Mouse (Mus musculus) forebrain, postnatal 0 days (tissue): Measurements from ENCODE around the gene Abcb10. TPM values are rescaled to one million over a fixed set of nuclear protein-coding genes. Genes with fewer than 3 reads are reported as not detected.

ENCODE experiments used
- ATAC-seq: fragments of 200-750 bp; cut with Nextera tagmentation; 2 replicates; pipeline ENCODE4 v1.8.0; 2017; ENCODE audit warnings: mild to moderate bottlenecking, moderate library complexity
- DNase-seq: peaks from one replicate; pipeline ENCODE4 v3.0.0-alpha.2; 2015
- H3K27ac ChIP-seq: fragments of 300-500 bp; sonication (generic); 2 replicates; pipeline ENCODE4 v1.5.1; 2014; ENCODE audit warnings: low read depth, mild to moderate bottlenecking, antibody characterized with exemption, low read length, moderate library complexity, mixed read lengths
- H3K27me3 ChIP-seq: fragments of 300-500 bp; sonication (generic); 2 replicates; pipeline ENCODE4 v1.6.1; 2014; ENCODE audit warnings: mild to moderate bottlenecking, low read length, mixed read lengths; ENCODE audit not compliant: insufficient read depth
- H3K36me3 ChIP-seq: fragments of 300-500 bp; sonication (generic); 2 replicates; pipeline ENCODE4 v1.6.1; 2014; ENCODE audit warnings: mild to moderate bottlenecking, moderate library complexity; ENCODE audit not compliant: insufficient read depth
- H3K4me1 ChIP-seq: fragments of 300-500 bp; sonication (generic); 2 replicates; pipeline ENCODE4 v1.6.1; 2014; ENCODE audit warnings: antibody characterized with exemption; ENCODE audit not compliant: insufficient read depth
- H3K4me2 ChIP-seq: fragments of 300-500 bp; sonication (generic); 2 replicates; pipeline ENCODE4 v1.6.1; 2014; ENCODE audit warnings: low read depth, mild to moderate bottlenecking, moderate library complexity
- H3K4me3 ChIP-seq: fragments of 300-500 bp; sonication (generic); 2 replicates; pipeline ENCODE4 v1.5.1; 2014; ENCODE audit warnings: low read depth, low read length, mixed read lengths
- H3K9ac ChIP-seq: fragments of 300-500 bp; sonication (generic); 2 replicates; pipeline ENCODE4 v1.6.1; 2014; ENCODE audit warnings: mild to moderate bottlenecking
- H3K9me3 ChIP-seq: fragments of 300-500 bp; sonication (generic); 2 replicates; pipeline ENCODE4 v1.6.1; 2016; ENCODE audit warnings: low read length
- CTCF ChIP-seq: sonication (generic); IDR thresholded peaks from 2 replicates; pipeline ENCODE4 v1.5.1; 2016; ENCODE audit warnings: antibody characterized with exemption, control low read depth, low read depth
- WGBS: fragments of 180-500 bp; shearing (Covaris S2); extraction: QIAGEN DNeasy Blood & Tissue Kit; methylation state at CpG from one replicate; pipeline ENCODE4 v1.1.7; 2014; 5-methylcytosine and 5-hydroxymethylcytosine counted together
- polyA plus RNA-seq: library from polyadenylated mRNA; unstranded; fragments of >200 nt; fragmentation: Nextera tagmentation; extraction: Ambion mirVana; gene quantifications from 2 replicates; pipeline ENCODE4 v1.2.1, GENCODE M21; 2015
- total RNA-seq: library from RNA; depleted of rRNA; stranded (reverse); fragments of >200 nt; gene quantifications from 2 replicates; pipeline ENCODE4 v1.2.3, GENCODE M21; 2014

Gene Abcb10
- total and polyA plus RNA-seq, 2 experiments from 2014 or later, result 10.4 to 35.4 TPM

DNA sequence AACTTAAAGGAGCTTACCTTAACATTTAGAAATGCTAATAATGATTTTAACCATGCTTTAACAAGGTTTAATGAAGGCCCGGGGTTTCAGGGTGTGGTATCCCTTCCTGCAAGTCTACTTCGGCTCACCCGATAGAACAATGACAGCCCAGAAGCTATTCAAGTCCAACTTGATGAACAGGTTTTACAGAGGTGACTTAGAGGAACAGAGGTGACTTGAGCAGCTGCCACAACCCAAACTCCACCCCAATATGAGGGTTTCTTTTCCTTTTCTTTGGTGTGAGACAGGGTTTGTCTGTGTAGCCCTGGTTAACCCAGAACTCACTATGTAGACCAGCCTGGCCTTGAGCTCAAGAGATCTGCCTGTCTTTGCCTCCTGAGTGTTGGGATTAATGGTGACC is 11.1 kb upstream of the Abcb10 start:
- 98% methylated on average over 3 of the region's 3 CpGs for WGBS
- H3K4me3 ChIP-seq, result no peak overlapping the region
- no peak for TF ChIP-seq CTCF
- no peak overlapping the region for H3K27ac ChIP-seq
- ATAC-seq (no peak), DNase-seq (no peak)
- H3K9ac ChIP-seq, result no peak overlapping the region
- no peak overlapping the region for H3K4me2 ChIP-seq
- H3K27me3 ChIP-seq, result no peaks in the 10 kb centered on the region
- H3K9me3 ChIP-seq, result no peaks in the 10 kb centered on the region
- H3K4me1 ChIP-seq, result no peaks in the 10 kb centered on the region
- H3K36me3 ChIP-seq, result 0 out of 2 replicates have a peak, but pooled peaks cover 11% of the 10 kb centered on the region

DNA sequence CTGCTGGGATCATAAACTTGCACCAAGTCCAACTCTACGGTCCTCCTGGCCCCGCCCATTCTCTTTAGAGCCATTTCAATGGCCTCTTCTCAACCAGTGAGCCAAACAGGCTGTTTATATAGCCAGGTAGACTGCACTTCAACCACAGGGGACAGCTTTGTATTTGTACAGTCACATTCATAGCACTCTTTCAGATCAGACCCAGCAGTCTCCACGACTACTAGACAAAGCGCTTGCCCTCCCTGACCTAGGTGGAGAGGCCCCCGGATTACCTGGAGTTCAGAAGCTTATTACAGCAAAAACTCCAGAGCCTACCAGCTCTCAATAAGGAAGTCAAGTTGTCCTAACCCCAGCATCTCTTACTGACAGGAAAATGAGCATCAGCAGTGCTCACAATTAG is 10.7 kb upstream of the Abcb10 start:
- no peaks in the 10 kb centered on the region for H3K4me1 ChIP-seq
- DNase-seq, result no peak
- H3K4me2 ChIP-seq, result no peak overlapping the region
- no peak for ATAC-seq
- H3K27ac ChIP-seq, result no peak overlapping the region
- TF ChIP-seq CTCF, result no peak
- no peak overlapping the region for H3K4me3 ChIP-seq
- H3K27me3 ChIP-seq, result no peaks in the 10 kb centered on the region
- H3K9me3 ChIP-seq, result no peaks in the 10 kb centered on the region
- 0 out of 2 replicates have a peak, but pooled peaks cover 11% of the 10 kb centered on the region for H3K36me3 ChIP-seq
- no peak overlapping the region for H3K9ac ChIP-seq
- WGBS, result 90% methylated on average over 5 of the region's 5 CpGs

DNA sequence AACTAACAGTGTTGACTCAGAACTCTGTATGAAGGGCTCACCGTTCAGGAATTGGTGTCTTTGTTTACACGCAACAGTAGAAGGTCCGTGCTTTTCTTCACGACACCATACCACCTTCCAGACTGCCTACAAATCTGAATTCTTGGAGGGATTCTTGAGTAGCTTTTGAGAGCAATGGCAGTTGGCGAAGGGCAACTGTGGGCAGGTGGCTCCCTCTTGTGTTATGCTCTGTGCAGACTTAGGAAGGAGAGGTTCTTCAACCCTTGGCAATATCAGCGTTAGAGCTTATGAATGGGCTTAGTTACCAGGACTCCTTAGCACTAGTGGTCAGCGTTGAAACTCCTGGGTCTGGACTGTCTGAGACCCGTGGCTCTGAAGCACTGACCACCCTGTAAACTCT is 9.7 kb upstream of the Abcb10 start:
- ATAC-seq (no peak), DNase-seq (peak; percentile 19)
- 65% methylated on average over 8 of the region's 8 CpGs for WGBS
- no peak overlapping the region for H3K4me2 ChIP-seq
- H3K27ac ChIP-seq, result no peak overlapping the region
- TF ChIP-seq CTCF, result peak; percentile 44
- no peak overlapping the region for H3K4me3 ChIP-seq
- no peaks in the 10 kb centered on the region for H3K4me1 ChIP-seq
- H3K9ac ChIP-seq, result no peak overlapping the region
- H3K27me3 ChIP-seq, result no peaks in the 10 kb centered on the region
- 0 out of 2 replicates have a peak, but pooled peaks cover 11% of the 10 kb centered on the region for H3K36me3 ChIP-seq
- H3K9me3 ChIP-seq, result no peaks in the 10 kb centered on the region

DNA sequence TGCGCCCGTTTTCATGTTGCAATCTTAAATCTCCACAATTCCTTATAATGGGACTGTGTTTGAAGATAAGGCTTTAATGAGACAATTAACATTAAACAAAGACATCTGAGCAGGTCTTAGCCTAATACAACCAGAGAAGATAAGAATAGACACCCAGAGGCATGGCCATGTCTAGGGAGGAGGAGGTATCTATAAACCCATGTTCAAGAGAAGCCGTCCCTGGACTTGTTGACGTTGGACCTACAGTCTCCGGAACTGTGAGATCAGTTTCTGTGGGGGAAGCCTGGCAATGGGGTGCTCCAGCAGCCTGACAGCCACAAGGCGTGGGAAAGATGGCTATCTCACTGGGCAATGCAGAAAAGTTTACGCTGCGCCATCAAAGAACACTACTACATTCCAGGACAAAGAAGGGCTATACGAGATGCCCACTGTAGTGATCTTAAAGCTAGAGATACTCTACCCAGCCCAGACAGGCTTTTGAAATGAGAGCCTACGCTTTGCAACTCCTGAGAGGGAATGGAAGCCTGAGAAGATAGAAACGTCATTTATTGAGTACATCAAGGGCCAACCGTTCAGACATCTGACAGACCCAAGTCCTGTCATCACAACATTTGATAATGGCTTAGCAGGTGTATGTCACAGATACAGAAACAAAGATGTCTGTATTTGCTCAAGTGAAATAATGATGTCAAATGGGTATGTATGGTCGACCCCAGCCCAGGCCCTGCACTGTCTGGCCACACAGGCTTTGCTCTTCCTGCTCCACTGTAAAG is 7.5 kb upstream of the Abcb10 start:
- no peak for TF ChIP-seq CTCF
- no peaks in the 10 kb centered on the region for H3K36me3 ChIP-seq
- no peak for DNase-seq
- no peak overlapping the region for H3K4me3 ChIP-seq
- H3K9me3 ChIP-seq, result no peaks in the 10 kb centered on the region
- ATAC-seq, result no peak
- H3K27me3 ChIP-seq, result no peaks in the 10 kb centered on the region
- H3K27ac ChIP-seq, result no peak overlapping the region
- H3K4me2 ChIP-seq, result no peak overlapping the region
- WGBS, result 91% methylated on average over 13 of the region's 13 CpGs
- no peaks in the 10 kb centered on the region for H3K4me1 ChIP-seq
- no peak overlapping the region for H3K9ac ChIP-seq

DNA sequence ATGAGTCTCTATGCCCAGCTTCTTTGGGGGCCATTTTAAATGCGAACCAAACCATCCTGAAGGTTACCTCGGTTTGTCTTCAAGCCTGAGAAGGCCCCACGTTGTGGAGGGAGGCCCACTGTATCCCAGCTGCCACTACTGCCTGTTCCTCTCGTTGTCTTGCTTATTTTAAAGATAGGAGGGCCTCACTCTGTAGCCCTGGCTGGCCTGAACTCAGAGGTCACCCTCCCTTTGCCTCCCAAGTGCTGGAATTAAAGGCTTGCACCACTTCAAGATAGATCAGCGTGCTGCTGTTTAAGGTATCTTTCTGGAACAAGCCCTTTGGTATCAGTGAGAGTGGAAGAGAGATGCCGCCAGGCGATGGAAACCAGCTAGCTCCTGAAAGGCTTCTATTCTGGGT is 6.2 kb upstream of the Abcb10 start:
- TF ChIP-seq CTCF, result no peak
- no peak for ATAC-seq
- Histone ChIP-seq H3K4me2 (no peak overlapping the region), H3K36me3 (no peaks in the 10 kb centered on the region), H3K27ac (no peak overlapping the region), H3K9ac (no peak overlapping the region), H3K9me3 (no peaks in the 10 kb centered on the region), H3K4me3 (no peak overlapping the region), H3K4me1 (no peaks in the 10 kb centered on the region), H3K27me3 (no peaks in the 10 kb centered on the region)
- 79% methylated on average over 7 of the region's 7 CpGs for WGBS
- DNase-seq, result no peak

DNA sequence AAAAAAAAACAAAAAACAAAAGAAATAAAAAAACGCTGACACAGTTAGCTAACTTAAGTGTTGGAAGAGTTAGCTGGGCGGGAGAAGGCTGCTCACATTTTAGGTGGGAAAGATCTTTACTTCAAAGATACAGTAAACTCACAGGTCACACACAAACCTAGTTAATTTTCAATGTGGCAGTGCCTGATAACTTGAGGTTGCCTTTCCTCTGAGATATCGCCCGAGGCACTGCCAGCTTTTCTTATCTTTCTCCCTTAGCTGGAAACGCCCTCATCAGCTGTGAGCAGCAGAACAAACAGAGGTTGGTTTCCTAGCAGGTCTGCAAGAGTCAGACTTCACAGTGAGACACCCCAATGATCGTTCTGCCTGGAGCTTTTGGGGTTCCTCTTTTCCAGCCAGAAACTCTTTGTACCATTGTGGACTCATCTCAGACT is 5.7 kb upstream of the Abcb10 start:
- Histone ChIP-seq H3K27ac (no peak overlapping the region), H3K4me3 (no peak overlapping the region), H3K27me3 (no peaks in the 10 kb centered on the region), H3K36me3 (no peaks in the 10 kb centered on the region), H3K4me2 (no peak overlapping the region), H3K4me1 (no peaks in the 10 kb centered on the region), H3K9me3 (no peaks in the 10 kb centered on the region), H3K9ac (no peak overlapping the region)
- no peak for ATAC-seq
- DNase-seq, result no peak
- WGBS, result 83% methylated on average over 6 of the region's 6 CpGs
- no peak for TF ChIP-seq CTCF

DNA sequence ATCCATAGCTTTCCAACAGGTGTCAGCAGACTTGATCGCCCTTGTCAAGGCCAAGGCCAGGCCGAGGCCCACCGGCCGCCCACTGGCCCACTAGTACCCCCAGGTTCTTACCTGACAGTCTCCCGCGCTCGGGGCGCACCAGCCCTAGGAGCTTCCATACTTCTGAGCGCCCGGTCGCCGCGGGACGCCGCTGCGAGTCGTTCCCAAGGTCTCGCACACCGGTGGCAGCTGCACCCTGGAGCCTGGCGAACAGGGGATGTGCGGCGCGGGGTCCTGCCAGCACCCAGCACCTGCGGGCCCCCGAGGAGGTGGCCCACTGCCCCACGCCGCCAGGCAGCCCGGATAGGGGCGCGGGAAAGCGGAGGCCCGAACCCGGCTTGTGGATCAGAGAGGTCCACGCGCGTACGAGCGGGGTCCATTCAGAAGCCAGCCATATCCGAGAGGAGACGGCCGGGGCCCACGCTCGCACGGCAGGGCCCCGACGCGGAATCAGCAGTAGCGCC is 580 bp downstream of the Abcb10 start:
- Histone ChIP-seq H3K4me1 (peaks cover 7% of the 10 kb centered on the region; the same call in 1 of the 2 replicates), H3K9me3 (no peaks in the 10 kb centered on the region), H3K9ac (peak overlapping the region; percentile 76), H3K4me3 (peak overlapping the region; percentile 77), H3K27me3 (no peaks in the 10 kb centered on the region), H3K36me3 (no peaks in the 10 kb centered on the region), H3K27ac (peak overlapping the region; percentile 50), H3K4me2 (peak overlapping the region; percentile 92)
- DNase-seq, result peak; percentile 62
- WGBS, result under 1% methylated on average over 46 of the region's 48 CpGs
- ATAC-seq, result peak; percentile 47
- no peak for TF ChIP-seq CTCF
